Mouse (Mus musculus) megakaryocyte, embryonic 14.5 days (primary cell): Measurements from ENCODE around the gene Hps4. TPM values are rescaled to one million over a fixed set of nuclear protein-coding genes. Genes with fewer than 3 reads are reported as not detected.

Experiments used
- H3K27me3 ChIP-seq: replicated peaks from 2 replicates; pipeline ENCODE3; 2012; ENCODE audit warnings: inconsistent platforms
- H3K36me3 ChIP-seq: replicated peaks from 2 replicates; pipeline ENCODE3; 2012; ENCODE audit warnings: low read length, inconsistent platforms, mixed read lengths
- H3K4me1 ChIP-seq: 2 replicates; pipeline ENCODE4 v1.6.1; 2012; ENCODE audit warnings: inconsistent platforms
- H3K4me3 ChIP-seq: replicated peaks from 2 replicates; pipeline ENCODE3; 2012; ENCODE audit warnings: moderate library complexity, mild to moderate bottlenecking, inconsistent platforms
- H3K9me3 ChIP-seq: 2 replicates; pipeline ENCODE4 v1.6.1; 2012; ENCODE audit warnings: inconsistent platforms
- FLI1 ChIP-seq: IDR thresholded peaks from 2 replicates; pipeline ENCODE4 v1.6.1; 2012; ENCODE audit warnings: low read length, inconsistent platforms, mixed read lengths
- GATA1 ChIP-seq: IDR thresholded peaks from 3 replicates; pipeline ENCODE4 v1.6.1; 2012; ENCODE audit warnings: mixed read lengths, low read length, inconsistent platforms, borderline replicate concordance
- polyA plus RNA-seq: library from polyadenylated mRNA; stranded (reverse); fragments of >175 nt; gene quantifications from 2 replicates; pipeline ENCODE4 v1.2.3, GENCODE M21; 2012; ENCODE audit warnings: low replicate concordance; ENCODE audit not compliant: insufficient read depth

Gene Hps4
- polyA plus RNA-seq, 1 experiment, result 214 TPM

- H3K4me1 ChIP-seq, result peaks cover 44% of the 10 kb centered on the region
- TF ChIP-seq FLI1 (no peak), GATA1 (no peak)
- peak overlapping the region; percentile 91 for H3K4me3 ChIP-seq
- peaks cover 20% of the 10 kb centered on the region for H3K9me3 ChIP-seq
- H3K27me3 ChIP-seq, result peaks cover 88% of the 10 kb centered on the region
- H3K36me3 ChIP-seq, result no peaks in the 10 kb centered on the region
Observed at GRCm38 (mm10) chr5:112393741-112394414, 51.0 kb downstream of the Hps4 start.

GRCm38 (mm10) chr5:112394415-112394763 is 51.5 kb downstream of the Hps4 start:
- no peak for TF ChIP-seq GATA1
- TF ChIP-seq FLI1, result no peak
- Histone ChIP-seq H3K4me3 (peak overlapping the region; percentile 91), H3K36me3 (no peaks in the 10 kb centered on the region), H3K9me3 (peaks cover 20% of the 10 kb centered on the region), H3K4me1 (peaks cover 39% of the 10 kb centered on the region), H3K27me3 (peaks cover 88% of the 10 kb centered on the region)

GRCm38 (mm10) chr5:112394779-112395443 is 52.0 kb downstream of the Hps4 start, which contains the start of gene Asphd2:
TSS of gene Asphd2 (minus strand) at chr5:112394866.
- Histone ChIP-seq H3K36me3 (no peaks in the 10 kb centered on the region), H3K9me3 (peaks cover 20% of the 10 kb centered on the region), H3K4me3 (peak within 1 kb of the TSS; percentile 91), H3K27me3 (peaks cover 88% of the 10 kb centered on the region), H3K4me1 (peaks cover 34% of the 10 kb centered on the region)
- TF ChIP-seq FLI1 (no peak), GATA1 (no peak)

- H3K4me3 ChIP-seq, result no peak overlapping the region
- H3K36me3 ChIP-seq, result no peaks in the 10 kb centered on the region
- TF ChIP-seq GATA1 (no peak), FLI1 (no peak)
- H3K9me3 ChIP-seq, result peaks cover 19% of the 10 kb centered on the region
- H3K27me3 ChIP-seq, result peaks cover 90% of the 10 kb centered on the region
- H3K4me1 ChIP-seq, result peaks cover 24% of the 10 kb centered on the region
Observed at GRCm38 (mm10) chr5:112396066-112396465, 53.2 kb downstream of the Hps4 start.

- H3K27me3 ChIP-seq, result peaks cover 71% of the 10 kb centered on the region
- no peaks in the 10 kb centered on the region for H3K36me3 ChIP-seq
- H3K9me3 ChIP-seq, result peaks cover 15% of the 10 kb centered on the region
- H3K4me3 ChIP-seq, result no peak overlapping the region
- TF ChIP-seq GATA1 (no peak), FLI1 (no peak)
- H3K4me1 ChIP-seq, result peaks cover 11% of the 10 kb centered on the region
Observed at GRCm38 (mm10) chr5:112399284-112399683, 56.4 kb downstream of the Hps4 start.

GRCm38 (mm10) chr5:112402437-112402836 is 59.6 kb downstream of the Hps4 start:
- H3K4me1 ChIP-seq, result peaks cover 7% of the 10 kb centered on the region
- H3K4me3 ChIP-seq, result no peak overlapping the region
- H3K36me3 ChIP-seq, result no peaks in the 10 kb centered on the region
- peaks cover 7% of the 10 kb centered on the region for H3K9me3 ChIP-seq
- peaks cover 64% of the 10 kb centered on the region for H3K27me3 ChIP-seq
- TF ChIP-seq GATA1, result no peak
- TF ChIP-seq FLI1, result no peak

GRCm38 (mm10) chr5:112406017-112406416 is 63.1 kb downstream of the Hps4 start:
- H3K27me3 ChIP-seq, result peaks cover 71% of the 10 kb centered on the region
- TF ChIP-seq GATA1 (no peak), FLI1 (no peak)

GRCm38 (mm10) chr5:112409274-112409673 is 66.4 kb downstream of the Hps4 start:
- Histone ChIP-seq H3K4me1 (peaks cover 12% of the 10 kb centered on the region), H3K9me3 (peaks cover 23% of the 10 kb centered on the region), H3K4me3 (no peak overlapping the region), H3K27me3 (peaks cover 84% of the 10 kb centered on the region), H3K36me3 (no peaks in the 10 kb centered on the region)
- no peak for TF ChIP-seq FLI1
- TF ChIP-seq GATA1, result no peak

More at GRCm38 (mm10) chr5:112406017-112406416, 63.1 kb downstream of the Hps4 start:
- peaks cover 7% of the 10 kb centered on the region for H3K4me1 ChIP-seq
- H3K36me3 ChIP-seq, result no peaks in the 10 kb centered on the region
- no peak overlapping the region for H3K4me3 ChIP-seq
- H3K9me3 ChIP-seq, result peaks cover 6% of the 10 kb centered on the region

GRCm38 (mm10) chr5:112411072-112411471 is 68.2 kb downstream of the Hps4 start:
- H3K4me1 ChIP-seq, result peaks cover 7% of the 10 kb centered on the region
- no peaks in the 10 kb centered on the region for H3K36me3 ChIP-seq
- TF ChIP-seq GATA1 (no peak), FLI1 (no peak)
- no peak overlapping the region for H3K4me3 ChIP-seq
- H3K27me3 ChIP-seq, result peaks cover 74% of the 10 kb centered on the region
- peaks cover 23% of the 10 kb centered on the region for H3K9me3 ChIP-seq
